Mouse (Mus musculus) spleen, embryonic (tissue): ENCODE measurements around the gene Rcsd1.
"Not testable (repeated sequence)": the region's sequence is repeated elsewhere in the genome, so short reads cannot be mapped to it uniquely, and the experiment has no call there.

Experiments
- CTCF ChIA-PET: fragments of 350-600 bp; sonication (Branson Sonifier 250); formaldehyde crosslinking; loops from one replicate; lab custom pipeline; 2022; lab: Charles Lee

The Rcsd1 gene

DNA sequence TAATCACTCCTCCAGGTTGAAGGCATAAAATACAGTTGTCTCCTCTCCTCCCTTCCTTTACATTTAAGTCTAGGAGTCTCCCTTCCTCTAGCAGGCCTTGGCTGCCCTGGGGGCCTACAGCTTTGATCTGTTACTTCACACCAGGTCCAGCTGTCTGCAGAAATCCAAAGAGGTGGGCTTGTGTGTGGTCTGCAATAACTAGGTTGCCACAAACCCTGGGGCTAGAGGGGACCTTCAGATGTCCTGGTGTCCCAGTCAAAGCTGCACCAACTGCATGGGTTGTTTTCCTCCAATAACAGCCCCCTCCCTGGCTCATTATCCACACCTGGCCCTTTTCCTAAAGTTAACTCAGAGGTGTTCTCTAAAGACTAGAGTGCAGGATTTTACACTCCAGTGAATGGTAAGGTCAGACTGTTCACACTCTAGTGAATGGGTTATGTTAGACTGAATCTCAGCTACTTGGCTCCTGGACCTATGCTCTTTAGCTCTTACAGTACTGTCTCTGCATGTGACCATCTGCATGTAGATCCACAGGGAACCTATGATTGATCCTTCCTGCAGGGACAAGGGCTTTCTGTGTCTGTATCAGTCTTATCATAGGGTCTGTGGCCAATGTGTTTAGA, 14.1 kb downstream of the Rcsd1 start:
- CTCF ChIA-PET: interaction anchor here (0.6 kb wide), 1 partner anchor 11 kb away, joined by 4 read pairs; no protein-coding TSS in a partner anchor

GRCm38 (mm10) chr1:165693856-165694255, 15.7 kb downstream of the Rcsd1 start:
- CTCF ChIA-PET: no interaction called here

- CTCF ChIA-PET: no interaction called here
These were observed 18.0 kb downstream of the Rcsd1 start for GRCm38 (mm10) chr1:165691516-165691915.

- CTCF ChIA-PET: no interaction called here
These were observed 19.7 kb downstream of the Rcsd1 start for GRCm38 (mm10) chr1:165689845-165690244.

DNA sequence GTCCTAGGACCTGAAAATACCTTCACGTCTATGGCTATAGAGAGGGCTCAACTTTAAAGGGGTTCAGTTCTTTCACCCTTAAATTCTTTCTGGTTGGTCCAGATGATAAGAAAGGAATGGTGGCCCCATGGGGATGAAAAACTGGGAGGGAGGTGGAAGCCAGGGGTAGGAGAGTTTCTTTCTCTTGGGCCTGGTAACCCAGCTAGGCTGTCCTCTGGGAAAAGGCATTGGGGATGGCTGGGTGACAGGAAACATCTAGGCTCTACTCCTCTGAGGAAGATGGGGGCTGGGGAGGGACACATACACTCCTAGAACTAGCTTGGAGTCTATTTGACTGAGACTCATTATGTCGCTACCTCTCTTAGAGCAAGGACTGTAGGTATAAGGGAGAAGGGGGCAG, 21.7 kb downstream of the Rcsd1 start:
- CTCF ChIA-PET: no interaction called here

DNA sequence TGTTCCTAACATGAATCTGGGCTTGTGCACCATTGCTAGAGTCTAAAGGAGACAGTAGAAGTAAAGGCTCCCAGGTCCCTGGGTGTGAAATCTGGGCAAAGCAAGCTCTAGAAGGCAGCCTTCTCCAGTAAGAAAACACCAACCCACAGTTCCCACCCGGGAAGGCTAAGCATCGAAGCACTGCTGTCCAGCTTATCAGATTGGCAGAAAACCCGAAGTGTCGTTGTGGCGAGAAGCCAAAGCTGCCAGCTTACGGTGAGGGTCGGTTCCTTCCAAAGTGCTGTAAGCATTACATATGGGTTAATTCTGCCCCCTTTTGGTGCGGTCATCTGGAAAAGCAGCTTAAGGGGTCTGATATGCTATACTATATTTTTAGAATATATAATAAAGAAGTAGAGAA, 22.6 kb downstream of the Rcsd1 start:
- CTCF ChIA-PET: interaction anchor here (0.5 to 0.6 kb wide), 3 partner anchors 34 to 590 kb away, joined by 3 to 6 read pairs (median 4); no protein-coding TSS in a partner anchor

GRCm38 (mm10) chr1:165686349-165686748, 23.2 kb downstream of the Rcsd1 start:
- CTCF ChIA-PET: no interaction called here

DNA sequence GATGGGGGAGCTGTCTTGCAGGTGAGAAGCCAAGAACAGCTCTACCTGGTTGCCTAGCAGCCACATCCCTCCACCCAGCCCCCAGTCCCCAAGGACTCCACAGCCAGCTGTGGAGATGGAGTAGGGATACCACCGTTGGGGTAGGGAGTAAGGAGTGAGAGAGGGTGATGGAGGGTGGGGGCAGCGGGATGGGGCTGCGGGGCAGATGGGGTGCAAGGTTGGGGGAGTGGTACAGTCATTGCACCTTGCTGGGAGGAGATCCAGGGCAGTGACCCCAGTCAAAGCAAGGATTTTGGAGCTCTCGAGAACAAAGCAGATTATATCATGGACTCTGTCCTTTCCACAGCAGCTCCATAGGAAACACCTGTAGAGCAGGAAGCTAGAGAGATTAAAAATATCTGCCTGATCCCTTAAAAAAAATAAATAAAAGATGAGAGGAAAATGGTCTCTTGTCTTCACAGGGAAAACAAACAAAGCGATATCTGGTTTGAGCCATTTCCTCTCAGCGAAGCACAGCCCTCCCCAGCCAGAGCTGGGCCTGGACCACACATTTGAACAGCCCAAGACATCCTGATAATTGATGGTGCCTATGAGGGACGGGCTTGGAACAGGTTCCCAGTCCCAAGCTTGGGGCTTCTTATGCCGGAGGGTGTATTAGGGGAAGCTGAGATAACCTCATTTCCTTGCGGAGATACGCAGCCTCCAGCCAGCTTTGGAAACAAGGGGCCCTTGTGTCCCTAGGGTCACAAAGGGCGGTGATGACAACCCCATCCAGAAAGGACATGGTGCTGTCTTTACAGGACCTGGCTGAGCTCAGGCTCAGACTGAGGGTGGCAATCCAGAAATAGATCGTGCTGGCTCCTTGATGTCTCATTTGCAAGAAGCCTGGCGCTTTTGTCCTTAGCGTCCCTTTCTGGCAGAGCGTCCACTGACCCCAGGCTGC, 25.0 kb downstream of the Rcsd1 start:
- CTCF ChIA-PET: interaction anchor here (0.6 kb wide), 1 partner anchor 10 kb away, joined by 4 read pairs; no protein-coding TSS in a partner anchor

- CTCF ChIA-PET: interaction anchor here (0.6 to 0.8 kb wide), 2 partner anchors 43 to 45 kb away, joined by 3 read pairs; no protein-coding TSS in a partner anchor
These were observed 27.3 kb downstream of the Rcsd1 start for GRCm38 (mm10) chr1:165682056-165682853.

DNA sequence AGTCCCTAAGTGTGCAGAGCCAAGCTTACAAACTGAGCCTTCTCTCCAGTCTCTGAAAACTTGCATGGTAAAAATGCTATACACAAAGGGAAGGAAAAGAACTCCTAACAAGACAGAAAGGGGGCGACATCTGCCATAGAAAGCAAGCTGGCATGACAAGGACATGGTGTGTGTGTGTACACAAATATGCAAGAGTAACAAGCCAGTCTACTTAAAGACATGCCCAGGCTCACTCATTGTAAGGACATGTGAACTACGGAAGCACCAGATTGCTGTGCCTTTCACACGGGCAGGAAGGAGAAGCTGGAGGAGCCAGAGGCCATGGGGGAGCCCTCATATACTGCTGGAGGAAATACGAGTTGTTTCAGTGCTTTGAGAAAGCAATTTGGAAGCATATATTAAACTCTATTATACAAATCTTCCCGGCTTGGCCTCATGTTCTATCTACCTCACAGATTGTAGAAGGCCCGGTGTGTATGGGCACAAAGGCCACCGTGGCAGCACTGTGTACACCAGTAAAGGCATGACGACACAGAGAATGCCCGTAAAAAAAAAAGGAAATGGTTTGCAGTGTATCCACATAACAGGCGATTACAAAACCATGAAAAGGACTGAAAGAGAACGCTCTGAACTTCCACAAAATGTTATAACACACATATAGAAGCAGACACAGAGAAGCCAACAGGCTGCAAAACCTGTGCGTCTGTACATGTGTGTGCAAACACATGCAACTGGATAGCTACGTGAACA, 28.3 kb downstream of the Rcsd1 start:
- CTCF ChIA-PET: interaction anchor here (0.6 to 1.1 kb wide), 5 partner anchors 17 to 55 kb away, joined by 3 to 4 read pairs (median 4); no protein-coding TSS in a partner anchor

DNA sequence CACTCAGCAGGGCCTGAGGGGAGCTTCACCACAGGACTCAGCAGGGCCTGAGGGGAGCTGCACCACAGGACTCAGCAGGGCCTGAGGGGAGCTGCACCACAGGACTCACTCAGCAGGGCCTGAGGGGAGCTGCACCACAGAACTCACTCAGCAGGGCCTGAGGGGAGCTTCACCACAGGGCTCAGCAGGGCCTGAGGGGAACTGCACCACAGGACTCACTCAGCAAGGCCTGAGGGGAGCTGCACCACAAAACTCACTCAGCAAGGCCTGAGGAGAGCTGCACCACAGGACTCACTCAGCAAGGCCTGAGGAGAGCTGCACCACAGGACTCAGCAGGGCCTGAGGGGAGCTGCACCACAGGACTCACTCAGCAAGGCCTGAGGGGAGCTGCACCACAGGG, 29.5 kb downstream of the Rcsd1 start:
- CTCF ChIA-PET: not testable (repeated sequence)

GRCm38 (mm10) chr1:165679618-165679997, 29.9 kb downstream of the Rcsd1 start:
- CTCF ChIA-PET: no interaction called here

DNA sequence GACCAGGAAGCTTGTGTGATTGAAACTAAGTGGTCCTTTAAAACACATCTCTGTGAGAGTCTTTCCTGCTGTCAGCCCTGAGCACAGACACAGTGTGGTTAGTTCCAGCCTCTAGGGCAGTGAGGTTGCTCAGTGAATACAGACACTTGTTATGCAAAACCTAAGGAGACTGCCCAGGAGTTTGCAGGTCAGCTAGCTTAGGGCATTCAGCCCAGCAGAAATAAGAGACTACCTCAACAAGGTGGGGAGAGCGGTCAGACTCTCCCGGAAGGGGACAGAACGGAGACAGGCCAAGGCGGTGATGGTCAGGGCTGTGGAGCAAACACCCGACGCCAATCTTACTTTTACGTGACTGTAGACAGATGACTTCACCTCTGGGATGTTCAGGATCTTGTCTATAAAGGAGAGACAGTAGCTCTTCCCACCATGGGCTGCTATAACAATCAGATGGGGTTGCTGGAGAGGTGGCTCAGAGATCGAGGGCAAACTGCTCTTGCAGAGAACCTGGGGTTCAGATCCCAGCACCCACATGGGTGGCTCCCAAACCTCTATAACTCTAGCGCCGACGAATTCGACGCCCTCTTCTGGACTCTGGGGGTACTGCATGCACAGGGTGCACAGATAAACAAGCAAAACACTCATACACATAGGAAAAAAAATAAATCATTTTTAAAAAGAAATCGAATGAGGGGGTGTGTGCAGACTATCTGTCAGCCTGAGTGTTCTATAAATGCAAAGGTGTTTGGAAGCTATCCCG, 30.5 kb downstream of the Rcsd1 start:
- CTCF ChIA-PET: interaction anchor here (0.6 to 1.1 kb wide), 3 partner anchors 27 to 509 kb away, joined by 3 to 4 read pairs (median 3); no protein-coding TSS in a partner anchor

- CTCF ChIA-PET: interaction anchor here (0.5 kb wide), 1 partner anchor 1431 kb away, joined by 3 read pairs; no protein-coding TSS in a partner anchor
These were observed 32.0 kb downstream of the Rcsd1 start for GRCm38 (mm10) chr1:165677558-165677957.

GRCm38 (mm10) chr1:165676993-165677392, 32.6 kb downstream of the Rcsd1 start:
- CTCF ChIA-PET: no interaction called here

GRCm38 (mm10) chr1:165675167-165675566, 34.4 kb downstream of the Rcsd1 start:
- CTCF ChIA-PET: no interaction called here

- CTCF ChIA-PET: interaction anchor here (0.6 to 0.7 kb wide), 2 partner anchors 16 to 97 kb away, joined by 6 read pairs; no protein-coding TSS in a partner anchor
These were observed 37.2 kb downstream of the Rcsd1 start for GRCm38 (mm10) chr1:165672355-165672754.

DNA sequence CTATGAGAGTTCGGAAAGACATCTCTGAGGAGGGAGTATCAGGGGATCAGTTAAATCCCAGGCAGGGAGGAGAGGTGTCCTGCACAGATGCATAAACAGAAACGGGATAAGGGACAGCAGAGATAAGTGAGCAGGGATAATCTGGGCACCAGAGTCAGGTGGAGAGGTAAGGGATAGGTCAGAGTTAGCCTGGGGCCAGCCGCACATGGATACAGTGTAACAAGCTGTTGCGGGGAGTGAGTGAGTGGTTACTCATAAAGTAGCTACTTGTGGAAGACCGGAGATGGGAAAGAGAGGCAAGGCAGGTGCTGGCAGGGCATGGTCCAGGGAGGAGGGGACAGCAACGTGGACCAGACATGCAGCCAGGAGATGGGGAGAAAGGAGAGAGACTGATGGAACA, 39.5 kb downstream of the Rcsd1 start:
- CTCF ChIA-PET: no interaction called here

DNA sequence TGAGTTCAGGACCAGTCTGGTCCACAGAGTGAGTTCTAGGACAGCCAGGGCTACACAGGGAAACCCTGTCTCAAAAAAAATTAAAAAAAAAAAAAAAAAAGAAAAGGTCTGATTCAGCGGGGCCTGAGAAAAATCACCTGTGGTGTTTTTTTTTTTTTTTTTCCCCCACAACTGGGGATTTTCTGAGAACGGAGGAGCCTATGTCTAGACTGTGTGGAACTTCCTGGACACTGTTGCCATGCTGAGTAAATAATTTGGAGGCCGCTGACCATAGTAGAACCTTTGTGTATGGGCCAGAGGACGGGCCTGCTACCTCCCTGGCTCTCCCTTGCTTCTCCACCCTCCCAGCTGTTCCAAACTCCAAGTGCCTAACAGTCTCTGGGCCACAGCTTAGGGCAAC, 40.7 kb downstream of the Rcsd1 start:
- CTCF ChIA-PET: interaction anchor here (0.6 kb wide), 1 partner anchor 27 kb away, joined by 3 read pairs; no protein-coding TSS in a partner anchor

DNA sequence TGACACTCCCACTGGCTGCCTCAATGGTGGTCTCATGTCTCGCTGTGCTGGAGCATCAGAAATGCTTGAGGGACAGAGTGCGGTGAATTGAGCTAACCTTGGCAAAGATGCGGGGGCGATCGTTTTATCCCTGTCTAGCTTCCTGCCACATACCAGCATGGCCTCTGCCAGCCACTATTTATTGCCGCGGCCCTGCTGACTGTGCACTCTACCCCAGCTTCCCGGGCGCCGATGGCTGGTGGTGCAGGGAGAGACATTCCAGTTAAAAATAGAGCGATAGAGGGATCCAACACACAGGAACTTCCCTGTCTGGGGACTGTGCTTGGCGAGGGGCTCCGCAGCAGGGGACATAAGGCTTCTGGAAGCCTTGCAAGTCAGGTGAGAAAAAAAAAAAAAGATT, 42.2 kb downstream of the Rcsd1 start:
- CTCF ChIA-PET: no interaction called here
